Mouse (Mus musculus): Measurements from ENCODE around the gene Zfp553.
A peak's percentile ranks its signal among the peaks of the same experiment; 100 is the strongest.

Gene Zfp553

DNA sequence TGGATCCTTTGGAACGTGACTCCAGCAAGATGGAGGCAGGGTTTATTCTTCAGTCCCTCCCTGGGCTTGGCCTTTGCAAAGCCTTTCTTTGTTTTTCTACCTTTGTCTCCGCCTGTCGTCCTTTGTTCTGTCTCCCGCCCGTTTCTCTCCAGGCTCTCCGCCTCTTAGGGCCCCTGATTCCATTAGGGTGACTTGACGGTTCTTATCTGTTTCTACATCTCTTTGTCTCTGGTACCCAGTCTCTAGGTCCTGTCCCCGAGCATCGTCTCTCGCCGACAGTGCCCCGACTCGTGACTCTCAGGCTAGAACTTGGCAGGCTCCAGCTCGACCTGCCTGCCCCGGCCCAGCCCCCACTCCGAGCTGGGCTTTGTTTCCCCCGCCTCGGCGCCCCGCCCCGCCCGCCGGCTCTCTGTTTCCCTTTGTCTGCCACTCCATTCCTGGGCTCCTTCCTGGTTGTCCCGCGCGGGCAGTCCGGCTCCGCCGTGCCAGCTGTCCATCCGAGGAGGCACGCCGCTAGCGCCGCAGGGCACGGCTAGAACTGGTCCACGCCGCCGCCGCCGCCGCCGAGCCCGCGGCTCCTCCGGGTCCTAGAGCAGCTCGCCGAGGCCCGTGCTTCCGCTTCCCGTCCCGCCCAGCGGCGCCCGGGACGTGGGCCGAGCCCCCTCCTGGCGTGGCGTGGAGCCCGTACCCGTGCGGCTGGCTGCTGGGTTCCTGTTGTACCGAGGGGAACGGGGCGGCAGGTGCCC, at the start of gene Zfp553, which contains the start of gene Sept1:
Gene Zfp553, plus strand, starts transcription at position 440 of the 746 bp plus-strand sequence.
Gene Sept1, minus strand, starts transcription at position 509 of the 746 bp plus-strand sequence.
- DNase-seq (ENCODE audit: low read depth), result peak; percentile 83

DNA sequence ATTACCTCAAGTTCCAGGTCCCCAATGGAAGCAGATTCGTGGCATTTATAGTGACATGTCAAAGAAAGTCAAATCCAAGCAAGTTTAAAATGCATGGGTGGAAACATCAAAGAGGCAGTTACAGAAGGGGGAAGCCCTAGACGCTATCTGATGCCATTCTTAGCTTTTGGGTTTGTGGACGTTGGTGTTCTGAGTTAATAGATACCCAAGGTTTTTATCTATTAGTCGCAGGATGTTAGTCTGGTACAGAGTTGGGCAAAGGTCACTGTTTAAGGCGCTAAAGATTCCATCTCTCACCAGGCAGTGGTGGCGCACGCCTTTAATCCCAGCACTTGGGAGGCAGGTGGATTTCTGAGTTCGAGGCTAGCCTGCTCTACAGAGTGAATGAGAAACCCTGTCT, 49.5 kb upstream of the Zfp553 start:
- no peak for DNase-seq (ENCODE audit: low read depth)

DNA sequence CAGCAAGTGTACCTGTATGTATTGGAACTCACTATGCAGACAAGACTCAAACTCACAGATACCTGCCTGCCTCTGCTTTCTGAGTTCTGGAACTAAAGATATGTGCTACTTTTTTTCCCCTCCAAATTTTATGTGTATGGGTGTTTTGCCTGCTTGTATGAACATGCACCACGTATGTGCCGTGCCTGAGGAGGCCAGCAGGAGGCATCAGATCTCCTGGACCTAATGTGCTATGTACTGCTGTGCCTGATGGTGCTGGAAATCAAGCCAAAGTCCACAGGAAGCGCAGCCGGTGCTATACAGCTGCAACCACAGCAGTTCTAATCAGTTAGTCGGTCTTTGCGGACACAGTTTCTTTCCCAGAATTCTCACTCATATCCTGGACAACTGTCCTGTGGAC, 49.0 kb upstream of the Zfp553 start:
- DNase-seq (ENCODE audit: low read depth), result no peak

DNA sequence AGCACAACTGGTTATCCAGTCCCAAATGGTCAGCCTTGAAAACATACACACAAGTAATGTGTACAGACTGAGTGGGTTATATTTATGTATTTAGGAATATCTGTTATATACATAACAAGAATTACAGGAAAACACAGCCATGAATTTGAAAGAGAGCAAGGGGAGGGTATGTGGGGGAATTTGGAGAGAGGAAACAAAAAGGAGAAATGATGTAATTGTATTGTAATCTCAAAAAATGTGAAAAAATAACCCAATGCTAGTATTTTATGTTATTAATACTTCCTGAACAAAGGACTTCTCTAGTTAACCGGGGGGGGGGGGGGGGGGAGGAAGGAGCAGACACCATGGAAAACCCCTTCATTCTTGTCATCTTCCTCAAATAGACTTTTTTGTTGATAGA, 48.1 kb upstream of the Zfp553 start:
- no peak for DNase-seq (ENCODE audit: low read depth)

DNA sequence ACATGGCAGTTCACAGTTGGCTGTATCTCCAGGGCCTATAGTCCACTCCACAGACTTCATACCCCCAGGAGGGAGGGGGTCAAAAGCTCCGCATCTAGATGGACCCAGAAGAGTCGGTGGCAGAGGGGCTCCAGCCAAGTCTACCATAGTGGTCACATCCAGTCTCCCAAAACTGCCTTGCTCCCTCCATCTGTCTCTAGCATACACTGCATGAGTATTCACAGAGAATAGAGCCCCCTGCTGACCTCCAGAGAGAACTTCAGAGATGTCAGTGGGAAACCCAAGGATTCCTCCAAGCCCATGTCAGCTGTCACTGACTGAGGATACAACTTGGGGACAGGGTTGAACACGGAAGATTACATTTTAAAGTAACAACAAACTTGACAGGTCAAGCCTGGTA, 47.3 kb upstream of the Zfp553 start:
- peak; percentile 67 for DNase-seq (ENCODE audit: low read depth)

DNA sequence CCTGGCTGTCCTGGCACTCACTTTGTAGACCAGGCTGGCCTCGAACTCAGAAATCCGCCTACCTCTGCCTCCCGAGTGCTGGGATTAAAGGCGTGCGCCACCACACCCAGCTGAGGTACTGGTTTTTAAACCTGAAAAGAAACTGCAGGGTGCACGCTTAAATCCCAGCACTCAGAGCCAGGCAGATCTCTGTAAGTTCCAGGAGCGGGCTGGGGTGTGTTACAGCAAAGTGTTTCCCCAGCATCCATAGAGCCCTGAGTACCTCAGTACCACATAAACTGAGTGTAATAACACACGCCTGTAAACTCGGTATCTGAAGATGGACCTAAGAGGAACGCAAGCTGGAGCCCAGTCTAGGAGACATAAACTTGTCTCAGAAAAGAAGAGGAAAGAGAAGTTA, 45.5 kb upstream of the Zfp553 start:
- no peak for DNase-seq (ENCODE audit: low read depth)

DNA sequence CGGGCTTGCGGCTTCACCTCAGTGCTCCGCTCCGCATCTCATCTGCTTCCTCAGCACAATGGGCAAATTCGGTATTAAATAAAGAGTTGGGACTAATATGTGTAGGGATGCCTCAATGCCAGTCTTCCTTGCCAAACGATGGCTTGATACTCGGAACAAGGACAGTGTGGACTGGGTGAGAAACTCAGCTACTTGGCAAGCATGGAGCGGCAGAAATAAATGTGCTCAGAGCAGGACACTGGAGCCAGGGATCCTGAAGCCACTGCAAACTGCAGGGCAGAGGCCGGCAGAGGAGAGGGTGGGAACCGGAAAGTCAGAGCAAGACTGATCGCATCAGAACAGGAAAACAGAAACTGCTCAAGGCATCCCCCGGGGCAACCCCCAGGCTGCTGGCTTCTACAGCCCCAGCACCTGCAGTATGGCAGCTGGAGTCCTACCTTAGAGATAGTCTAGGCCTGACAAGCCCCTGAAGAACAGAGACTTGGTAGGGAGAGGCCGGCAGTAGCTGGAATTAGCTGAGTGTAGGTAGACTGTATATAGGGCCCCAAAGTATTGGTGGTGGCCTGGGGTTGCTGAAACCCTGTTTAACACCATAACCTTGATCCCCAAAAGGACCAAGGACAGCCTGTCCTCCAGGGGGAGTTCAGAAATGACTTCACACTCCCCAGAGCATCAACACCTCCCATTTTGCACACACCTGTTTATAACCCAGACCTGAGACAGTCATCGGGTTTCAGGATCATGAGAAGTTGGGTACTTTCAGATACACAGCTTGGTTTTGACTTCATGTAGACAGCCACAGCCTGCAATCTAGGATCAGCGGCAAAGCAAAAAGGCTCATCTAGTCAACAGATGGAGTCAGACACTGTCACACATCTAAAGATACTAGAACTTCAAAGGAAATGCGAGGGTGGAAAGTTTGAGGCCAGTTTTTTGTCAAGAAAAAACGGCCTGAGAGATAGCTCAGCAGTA, 44.3 kb upstream of the Zfp553 start:
- DNase-seq (ENCODE audit: low read depth), result peak; percentile 82

DNA sequence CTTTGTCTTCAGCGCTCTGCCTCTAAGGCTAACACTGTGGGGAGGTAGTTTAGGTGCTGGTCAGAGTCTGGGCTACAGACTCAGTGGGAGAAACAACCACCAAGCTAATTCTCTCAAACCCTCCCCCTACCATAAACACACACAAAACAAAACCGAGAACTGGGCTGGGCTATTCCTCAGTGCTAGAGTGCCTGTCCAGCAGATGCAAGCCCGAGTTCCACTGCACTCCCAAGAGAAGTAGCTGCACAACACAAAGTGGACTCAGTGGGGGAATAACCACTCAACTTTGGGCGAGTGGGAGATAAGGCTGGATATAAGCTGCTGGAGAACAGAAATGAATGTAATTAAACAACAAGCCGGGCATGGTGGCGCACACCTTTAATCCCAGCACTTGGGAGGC, 42.2 kb upstream of the Zfp553 start:
- DNase-seq (ENCODE audit: low read depth), result no peak

DNA sequence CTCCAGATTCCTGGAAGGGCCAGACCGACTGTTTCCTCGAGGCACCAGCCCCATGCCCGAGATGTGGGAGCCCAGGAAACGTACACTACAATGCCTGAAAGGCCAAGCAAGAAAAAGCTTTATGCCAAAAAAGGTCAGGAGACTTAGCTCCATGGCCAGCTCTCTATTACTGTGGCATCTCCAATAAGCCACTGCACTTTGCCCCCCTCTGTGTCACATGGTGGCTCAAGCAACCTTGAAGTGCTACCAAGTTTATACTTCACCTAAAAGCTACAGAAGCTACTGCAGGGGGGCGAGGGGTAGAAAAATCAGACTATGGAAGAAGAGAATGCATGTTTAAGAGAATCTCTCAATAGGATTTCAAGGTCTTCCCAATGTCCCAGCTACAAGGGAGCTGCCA, 39.9 kb upstream of the Zfp553 start:
- DNase-seq (ENCODE audit: low read depth), result no peak

DNA sequence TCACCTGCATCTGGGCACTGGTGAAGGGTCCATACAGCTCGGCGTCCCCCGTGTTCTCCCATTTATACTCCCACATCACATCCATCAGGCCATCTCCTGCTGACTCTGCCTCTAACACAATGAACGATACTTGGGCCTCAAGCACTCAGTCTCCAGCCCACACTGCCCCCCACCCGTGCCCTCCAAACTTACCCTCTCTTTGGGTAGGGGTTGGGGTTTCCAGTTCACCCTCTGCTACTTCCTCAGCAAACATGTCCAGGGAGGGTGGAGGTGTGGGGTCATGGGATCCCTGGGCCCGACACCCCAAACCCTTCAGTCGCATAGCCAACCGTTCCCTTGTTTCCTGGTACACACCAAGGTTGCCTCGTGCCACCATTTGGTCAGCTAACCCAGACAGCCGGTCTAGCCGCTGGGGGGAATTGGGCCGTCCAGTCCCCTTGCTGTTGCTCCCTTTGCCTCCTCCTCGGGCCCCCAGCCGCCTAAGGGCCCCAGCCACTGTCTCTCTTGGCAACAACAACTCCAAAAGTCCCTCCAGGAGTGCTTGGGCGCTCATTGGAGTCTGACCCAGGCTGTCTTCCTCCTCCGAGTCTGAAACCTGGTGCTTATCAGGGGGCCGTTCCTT, 38.7 kb upstream of the Zfp553 start:
- no peak for DNase-seq (ENCODE audit: low read depth)

DNA sequence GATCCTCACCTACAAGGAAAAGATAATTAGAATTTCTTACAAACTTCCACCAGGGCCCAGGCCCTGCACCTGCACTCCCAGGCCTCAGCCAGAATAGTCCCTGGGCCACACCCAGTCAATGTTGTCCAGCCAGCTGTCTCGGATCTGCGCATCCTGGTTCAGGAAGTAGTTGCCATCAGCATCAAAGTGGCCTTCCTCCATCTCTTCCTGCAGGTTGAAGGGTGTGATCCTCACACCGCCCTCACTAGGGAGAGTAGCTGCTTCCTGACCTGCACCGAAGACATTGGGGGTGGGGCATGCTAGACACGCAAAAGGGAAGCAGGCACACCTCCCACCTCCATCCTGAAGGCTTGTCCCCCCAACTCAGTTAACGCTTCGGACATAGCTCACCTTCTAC, 38.2 kb upstream of the Zfp553 start:
- no peak for DNase-seq (ENCODE audit: low read depth)

DNA sequence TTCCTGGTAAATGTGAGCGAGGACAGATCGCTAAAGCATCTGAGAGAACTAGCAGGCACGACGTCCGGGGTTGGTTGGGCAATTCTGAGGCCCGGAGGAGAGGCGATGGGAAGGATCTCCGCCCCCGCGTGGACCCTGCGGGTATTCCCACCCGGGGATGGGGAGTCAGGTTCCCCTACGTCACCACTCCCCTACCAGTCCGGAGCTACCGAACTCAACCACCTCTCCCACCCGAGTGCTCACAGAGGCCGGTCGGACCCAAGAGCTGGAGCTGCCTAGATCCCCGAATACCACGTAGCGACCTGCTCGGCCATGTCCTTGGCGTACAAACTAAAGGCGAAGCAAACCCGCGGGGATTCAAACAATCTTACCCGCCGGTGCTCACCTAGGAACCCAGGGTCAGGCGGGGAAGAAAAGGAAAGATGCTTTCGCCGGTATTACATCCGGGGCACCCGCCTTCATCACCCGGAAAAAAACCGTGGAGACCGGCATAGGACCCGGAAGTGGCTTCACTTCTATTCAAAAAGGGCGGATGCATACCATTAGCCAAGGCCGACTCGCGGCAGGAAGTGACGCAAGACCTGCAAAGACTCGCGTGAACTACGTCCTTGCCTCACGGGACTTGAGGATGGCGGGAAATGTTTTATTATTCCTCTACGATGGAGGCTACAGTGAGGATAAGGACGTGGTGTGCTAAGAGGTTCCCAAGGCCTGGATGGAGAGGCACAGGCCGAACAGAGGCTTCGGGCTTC, 37.1 kb upstream of the Zfp553 start, which contains the start of gene Cd2bp2:
Gene Cd2bp2, minus strand, starts transcription at position 507 of the 752 bp plus-strand sequence.
- peak; percentile 95 for DNase-seq (ENCODE audit: low read depth)

DNA sequence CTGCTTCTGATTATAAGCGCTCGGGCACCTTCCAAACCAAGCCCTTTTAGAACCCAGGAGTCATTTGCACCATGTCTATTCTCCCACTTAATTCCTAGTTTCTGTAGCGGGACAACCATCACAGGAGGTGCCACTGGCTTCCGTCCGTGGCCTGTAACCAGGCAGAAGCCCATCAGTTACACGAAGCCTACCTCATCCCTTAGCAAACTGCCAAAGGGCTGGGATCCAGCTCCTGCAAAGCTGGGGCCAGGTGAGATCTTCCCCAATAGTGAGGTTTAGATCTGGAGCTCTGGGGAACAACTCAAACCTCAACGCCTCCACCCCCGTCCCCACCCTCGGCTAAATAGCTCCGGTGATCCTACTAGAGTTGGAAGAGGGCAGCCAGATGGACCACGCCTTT, 36.4 kb upstream of the Zfp553 start:
- no peak for DNase-seq (ENCODE audit: low read depth)

DNA sequence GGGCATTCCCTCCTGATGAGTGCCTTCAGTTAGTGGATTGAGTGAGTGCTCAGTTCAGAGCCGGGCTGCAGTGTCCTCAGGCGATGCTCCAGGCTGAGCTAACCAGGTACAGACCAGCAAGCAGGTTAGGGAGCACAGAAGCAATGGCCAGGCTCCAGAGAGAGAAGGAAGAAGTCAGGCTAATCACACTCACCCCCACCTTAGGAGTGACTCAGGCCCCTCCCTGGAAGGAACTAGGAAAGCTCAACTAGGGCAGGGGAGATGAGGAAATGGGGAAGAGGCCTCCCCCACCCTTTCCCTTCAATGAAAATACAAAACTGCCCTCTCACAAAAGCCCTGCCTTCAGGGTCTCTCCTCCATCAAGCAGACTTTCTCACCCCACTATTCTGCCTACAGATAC, 26.3 kb upstream of the Zfp553 start:
- DNase-seq (ENCODE audit: low read depth), result no peak

DNA sequence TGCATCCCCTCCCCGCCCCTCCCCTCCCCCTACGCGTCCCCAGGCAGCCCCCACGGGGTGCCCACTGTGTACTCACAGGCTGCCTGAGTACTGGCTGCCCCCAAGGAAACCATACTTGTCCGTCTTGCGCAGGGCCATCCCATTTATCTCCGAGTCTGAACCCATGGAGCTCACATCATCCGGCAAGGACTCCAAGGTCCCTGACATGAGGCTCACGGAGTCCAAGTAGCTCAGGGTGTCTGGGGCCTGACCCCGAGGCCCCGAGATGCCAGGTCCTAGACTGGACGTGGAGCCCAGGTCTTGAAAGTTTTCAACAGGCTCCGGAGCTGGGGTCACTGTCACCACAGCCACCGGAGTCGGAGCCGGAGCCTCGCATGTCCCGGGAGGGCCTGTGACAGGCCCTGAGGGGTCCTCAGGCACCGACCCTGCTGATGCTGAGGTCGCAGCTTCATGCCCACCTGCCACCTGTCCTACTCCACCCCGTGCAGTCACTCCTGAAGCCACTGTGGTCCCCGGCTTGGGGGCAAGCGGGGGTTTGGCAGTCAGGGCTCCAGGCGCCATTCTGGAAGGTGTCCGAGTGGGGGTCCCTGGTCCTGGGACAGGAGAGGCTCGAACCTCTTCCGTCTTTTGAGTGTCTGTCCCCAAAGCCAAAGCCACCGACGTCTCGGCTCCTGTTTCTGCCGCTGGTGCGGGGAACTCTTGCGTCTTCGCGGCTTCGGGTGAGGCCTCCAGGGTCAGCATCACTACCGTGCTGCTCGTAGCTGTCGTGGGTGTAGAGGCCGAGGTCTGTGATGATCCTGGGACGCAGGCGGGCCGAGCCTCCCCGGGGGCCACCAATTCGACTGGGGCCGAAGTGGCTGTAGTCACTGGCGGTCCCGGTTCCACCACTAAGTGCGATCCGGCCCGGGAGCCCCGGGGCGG, 25.2 kb upstream of the Zfp553 start:
- peak; percentile 60 for DNase-seq (ENCODE audit: low read depth)

DNA sequence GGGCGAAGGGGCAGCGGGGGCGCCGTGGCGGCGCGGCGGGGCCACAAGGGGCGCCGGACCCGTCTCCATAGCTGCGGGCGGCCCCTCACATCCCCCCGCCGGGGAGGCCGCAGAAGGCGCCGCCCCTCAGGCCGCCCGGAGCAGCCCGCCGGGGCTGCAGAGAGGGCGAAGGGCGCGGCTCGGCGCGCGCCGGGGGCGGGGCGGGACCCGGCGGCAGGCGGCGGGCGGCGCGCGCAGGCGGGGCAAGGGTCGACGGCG, 24.6 kb upstream of the Zfp553 start, which contains the start of gene Tbc1d10b:
Gene Tbc1d10b, minus strand, starts transcription at position 174 of the 258 bp plus-strand sequence.
- no peak for DNase-seq (ENCODE audit: low read depth)

DNA sequence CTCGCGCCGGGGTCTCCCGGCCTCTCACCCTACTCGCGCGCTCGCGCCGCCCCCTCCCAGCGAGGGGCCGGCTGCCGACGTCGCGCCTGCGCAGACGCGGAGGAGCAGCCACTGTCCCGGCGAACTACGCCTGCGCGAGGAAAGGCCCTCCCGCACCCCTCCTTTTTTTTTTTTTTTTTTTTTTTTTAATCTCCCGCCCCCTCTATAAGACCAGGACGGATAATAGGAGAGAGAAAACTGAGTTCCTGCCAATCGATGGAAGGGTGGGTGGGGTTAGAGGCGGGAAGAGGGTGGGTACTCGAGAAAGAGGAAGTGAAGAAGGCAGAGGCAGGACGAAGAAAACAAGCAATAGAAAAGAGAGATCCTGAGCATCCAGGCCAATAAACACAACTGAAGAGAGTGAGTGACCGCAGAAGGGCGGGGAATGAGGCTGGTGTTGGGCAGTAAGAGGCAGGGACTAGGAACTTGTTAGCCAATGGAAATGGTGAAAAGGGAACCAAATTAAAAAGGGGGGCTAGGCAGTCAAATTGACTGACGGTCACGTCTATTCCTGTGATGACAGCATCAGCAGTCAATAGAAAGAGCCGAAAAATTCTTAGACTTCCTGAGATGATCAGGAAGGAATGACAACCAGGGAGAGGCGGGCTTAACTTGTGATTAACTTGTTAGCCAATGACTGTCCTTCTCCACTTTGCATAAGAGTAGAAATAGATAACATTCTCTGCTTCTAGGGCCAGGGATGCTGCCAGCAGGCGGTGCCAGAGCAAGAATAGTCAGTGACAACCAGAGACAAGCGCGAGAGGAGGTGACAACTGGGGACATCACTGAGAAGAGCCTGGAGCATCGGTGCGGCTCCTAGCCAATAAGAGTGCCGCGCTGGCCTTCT, 24.1 kb upstream of the Zfp553 start, which contains the start of gene Mylpf:
Gene Mylpf, plus strand, starts transcription at position 338 of the 886 bp plus-strand sequence.
- DNase-seq (ENCODE audit: low read depth), result peak; percentile 97

DNA sequence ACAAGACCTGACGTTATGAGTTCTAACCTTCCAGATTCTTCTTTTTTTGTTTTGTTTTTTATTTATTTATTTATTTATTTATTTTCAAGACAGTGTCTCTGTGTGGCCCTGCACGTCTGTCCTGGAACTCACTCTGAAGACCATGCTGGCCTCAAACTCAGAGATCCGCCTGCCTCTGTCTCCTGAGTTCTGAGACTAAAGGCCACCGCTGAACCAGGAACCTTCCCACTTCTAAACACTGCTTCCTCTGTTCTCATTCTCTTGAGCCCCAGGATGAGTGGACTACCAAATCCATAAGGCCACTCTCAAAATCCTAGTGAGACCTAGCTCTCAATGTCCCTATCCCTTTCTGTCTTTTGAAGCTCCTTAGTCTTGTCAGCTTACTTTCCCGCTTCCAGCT, 23.0 kb upstream of the Zfp553 start:
- DNase-seq (ENCODE audit: low read depth), result no peak

DNA sequence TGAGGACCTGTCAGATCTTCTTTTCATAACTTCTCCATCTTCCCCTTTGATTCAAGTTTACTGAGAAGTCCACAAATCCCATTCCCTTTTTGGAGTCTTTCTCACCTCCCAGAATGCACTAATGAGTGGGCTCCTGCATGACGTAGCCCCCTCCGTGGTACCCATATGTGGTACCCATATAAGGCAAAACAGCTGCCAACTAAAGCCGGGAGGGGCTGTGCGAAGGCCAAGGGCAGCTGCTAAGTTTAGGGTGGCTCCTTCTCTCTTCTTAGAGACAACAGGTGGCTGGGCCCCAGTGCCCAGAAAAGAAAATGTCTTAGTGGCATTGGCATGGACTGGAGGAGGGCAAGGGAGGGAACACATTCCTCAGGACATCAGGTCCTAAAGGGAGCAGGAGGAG, 22.6 kb upstream of the Zfp553 start:
- no peak for DNase-seq (ENCODE audit: low read depth)
